Mouse (Mus musculus) brain, embryonic 18.5 days (tissue): ENCODE data around the gene Gemin5.
"Not testable (repeated sequence)": the region's sequence is repeated elsewhere in the genome, so short reads cannot be mapped to it uniquely, and the experiment has no call there.

Experiments used
- DNase-seq: peaks from one replicate; pipeline ENCODE4 v3.0.0-alpha.2; 2012; ENCODE audit warnings: low read depth, low spot score

The Gemin5 gene

DNA sequence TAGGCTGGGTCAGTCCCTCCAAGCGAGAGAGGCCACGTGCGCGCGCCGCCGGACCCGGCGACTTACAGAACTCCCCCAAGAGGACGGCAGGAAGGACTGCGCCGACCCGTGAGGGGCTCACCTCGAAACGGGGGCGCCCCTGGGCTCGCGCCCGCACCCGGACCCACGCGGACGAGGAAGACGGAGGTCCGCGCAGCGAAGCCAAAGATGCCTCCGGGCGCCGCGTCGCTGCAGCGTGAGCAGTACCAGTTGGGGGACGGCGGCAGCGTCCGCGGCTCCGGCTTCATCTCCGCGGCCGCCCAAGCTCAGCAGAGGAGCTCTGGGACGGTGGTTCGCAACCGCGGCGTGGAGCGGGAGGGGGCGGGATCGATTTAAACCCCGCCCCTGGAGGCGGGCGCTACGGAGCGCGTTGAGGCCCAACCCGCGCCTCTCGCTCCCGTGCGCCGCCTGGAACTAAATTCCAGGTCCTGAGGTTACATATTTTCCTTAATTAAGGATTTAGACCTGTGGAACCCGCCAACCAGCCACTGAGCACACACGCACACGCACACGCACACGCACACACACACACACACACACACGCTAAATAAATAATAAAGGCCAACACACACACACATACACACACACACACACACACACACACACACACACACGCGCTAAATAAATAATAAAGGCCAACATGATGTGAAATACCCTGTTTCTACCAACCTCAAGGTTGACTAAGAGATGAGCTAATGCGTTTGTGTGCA lies at the start of gene Gemin5:
Gene Gemin5 (minus strand): TSS at position 373 of the 749 bp plus-strand sequence.
- DNase-seq, result peak; percentile 70

DNA sequence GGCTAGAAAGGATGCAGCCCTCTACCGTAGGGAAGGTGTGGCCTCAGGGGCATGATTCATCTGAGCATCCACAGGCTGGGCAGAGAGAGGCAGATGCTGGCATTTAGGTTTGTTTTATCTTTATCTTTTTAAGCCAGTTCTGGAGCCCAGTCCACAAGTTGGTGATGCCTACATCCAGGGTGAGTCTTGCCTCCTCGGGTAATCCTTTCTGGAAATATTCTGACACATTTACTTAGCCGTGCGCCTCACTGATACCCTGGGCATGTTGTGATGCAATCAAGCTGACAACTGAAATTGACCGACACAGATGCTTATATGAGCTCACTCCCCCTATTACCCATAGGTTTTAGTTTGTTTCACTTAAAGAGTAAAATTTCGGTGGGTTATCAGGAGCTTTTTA lies 48.5 kb upstream of the Gemin5 start:
- no peak for DNase-seq

DNA sequence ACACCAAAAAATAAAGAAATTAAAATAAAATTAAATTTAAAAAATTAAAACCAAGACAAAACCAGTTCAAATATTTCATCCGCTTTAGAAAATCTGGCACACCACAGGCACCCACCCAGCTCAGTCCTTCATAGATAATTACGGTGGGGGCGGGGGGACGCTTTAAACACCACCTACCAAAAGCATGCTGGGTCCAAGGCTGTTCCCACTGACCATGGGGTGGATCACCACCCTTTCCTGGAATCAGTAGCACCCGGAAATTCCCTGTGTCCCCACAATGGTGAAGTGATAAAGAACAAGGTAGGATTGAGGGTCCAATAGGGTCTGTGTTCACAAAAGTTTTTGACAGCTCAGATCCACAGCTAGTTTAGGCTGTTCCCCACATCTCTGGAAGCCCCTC lies 47.5 kb upstream of the Gemin5 start:
- DNase-seq, result no peak

DNA sequence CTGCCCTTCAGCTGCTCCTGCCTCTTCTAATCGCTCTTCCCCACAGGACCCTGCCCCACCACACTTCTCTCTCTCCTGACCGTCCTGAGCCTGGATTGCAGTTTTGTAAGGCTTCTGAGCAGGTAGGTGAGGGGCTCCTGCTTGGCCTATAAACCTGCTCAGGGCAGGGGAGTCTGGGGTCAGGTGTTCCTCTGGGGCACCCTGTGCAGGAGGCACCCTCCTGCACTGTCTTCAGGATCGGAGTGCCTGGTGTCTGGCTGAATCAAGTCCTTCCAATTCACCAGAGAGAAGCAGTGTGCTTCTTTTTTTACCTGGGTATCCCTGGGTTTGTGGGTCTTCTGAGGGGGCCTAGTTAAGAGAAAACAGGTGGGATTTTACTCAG lies 46.7 kb upstream of the Gemin5 start:
- not testable (repeated sequence) for DNase-seq

DNA sequence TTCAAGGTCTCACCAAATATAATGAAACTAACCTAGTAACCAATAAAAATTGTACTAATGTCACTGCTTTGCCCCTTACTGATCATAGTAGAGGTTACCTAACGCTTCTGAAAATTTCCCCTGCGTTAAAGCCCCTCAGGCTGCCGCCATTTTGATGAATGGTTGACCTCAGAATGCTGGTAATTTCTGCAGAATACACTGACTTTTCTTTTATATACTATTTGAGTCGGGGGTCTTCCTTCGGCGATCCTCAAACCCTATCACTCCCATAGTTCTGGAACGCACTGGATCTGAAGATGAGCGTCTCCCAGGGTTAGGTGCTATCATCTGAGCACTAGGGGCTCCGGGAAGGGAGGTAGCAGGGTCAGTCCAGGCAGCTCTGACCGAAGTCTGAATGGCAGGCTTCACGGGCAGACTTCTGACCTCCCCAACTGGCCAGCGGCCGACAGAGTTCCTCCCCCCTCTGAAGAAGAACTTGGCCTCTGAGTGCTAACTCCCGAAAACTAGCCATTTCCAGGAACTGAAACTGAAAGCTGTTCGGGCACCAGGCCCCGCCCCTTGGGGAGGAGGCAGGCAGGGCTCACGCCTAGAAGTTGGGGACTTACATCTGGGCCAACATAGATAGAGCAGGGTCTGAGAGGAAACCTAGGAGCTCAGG lies 46.2 kb upstream of the Gemin5 start:
- DNase-seq, result no peak

DNA sequence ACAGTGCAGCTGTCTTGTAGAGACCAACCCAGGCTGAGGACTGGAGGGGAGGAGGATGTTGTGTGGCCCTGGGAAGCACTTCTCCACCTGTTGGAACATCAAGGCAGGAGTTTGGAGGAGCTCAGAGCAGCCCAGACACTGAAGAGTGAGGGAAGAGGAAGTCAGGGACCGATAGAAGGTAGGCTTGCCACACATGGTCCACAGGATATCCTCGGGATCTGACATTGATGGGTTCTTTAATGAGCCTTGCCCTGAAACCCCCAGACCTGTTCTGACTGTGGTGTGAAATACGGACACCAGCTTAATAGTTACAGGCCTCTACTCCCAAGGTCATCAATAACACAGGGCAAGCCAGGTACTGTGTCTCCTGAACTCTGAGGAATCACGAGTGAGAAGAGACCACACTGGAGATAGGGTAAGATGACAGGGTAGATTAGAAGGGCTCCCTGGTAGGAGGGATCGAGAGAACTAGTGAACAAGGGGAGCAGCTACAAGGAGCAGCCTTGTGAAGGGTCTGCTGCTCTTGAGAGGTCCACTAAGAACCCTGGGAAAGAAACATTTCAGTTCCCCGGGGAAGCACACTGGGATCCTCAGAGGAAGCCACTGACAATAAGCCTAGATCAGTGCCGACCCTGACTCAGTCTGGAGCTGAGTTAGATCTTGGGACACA lies 45.5 kb upstream of the Gemin5 start:
- no peak for DNase-seq

DNA sequence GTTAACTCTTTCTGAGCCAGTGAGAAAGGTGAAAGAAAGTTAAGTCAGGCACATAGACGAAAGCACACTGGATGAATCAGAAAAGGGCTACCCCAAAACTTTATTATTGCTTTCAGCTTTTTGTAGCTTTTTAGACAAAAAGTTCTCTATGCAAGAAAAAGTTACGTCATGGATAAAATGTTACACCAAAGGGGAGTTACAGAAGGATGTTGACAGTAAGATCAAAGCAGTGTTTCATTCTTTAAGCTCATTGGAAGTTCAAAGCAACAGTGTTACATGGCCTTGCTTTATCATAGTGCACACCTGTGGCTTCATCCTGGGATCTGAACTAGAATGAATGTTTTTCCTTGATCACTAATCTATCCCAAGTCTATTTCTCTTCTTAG lies 43.3 kb upstream of the Gemin5 start:
- no peak for DNase-seq

DNA sequence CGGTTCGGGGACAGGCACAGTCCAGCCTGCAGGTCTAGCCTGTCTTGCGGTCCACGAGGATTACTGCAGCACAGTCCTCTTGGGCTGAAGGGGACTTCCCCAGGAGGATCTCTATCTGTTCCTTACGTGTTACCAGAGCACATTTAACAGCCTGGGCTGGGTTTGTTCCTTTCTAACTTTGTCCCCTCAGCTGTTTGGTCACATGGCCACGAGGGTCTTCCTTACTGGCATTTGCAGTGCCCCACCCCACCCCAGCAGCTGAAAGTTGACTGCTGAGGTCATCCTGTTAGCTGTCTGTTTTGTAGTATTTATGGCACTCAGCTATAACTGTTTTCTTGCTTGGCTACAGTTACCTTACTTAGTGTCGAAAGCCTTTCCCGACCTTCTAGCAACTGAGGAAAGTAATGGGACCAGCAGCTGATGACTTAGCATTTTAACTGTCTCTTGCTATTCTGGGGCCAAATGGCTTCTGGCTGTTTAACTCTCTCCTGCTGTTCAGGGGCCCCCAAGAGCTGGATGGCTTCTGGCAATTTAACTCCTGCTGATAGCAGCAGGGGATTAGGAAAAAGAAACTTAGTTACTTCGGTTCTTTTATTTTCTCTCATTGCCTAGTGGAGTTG lies 42.8 kb upstream of the Gemin5 start:
- DNase-seq, result no peak

DNA sequence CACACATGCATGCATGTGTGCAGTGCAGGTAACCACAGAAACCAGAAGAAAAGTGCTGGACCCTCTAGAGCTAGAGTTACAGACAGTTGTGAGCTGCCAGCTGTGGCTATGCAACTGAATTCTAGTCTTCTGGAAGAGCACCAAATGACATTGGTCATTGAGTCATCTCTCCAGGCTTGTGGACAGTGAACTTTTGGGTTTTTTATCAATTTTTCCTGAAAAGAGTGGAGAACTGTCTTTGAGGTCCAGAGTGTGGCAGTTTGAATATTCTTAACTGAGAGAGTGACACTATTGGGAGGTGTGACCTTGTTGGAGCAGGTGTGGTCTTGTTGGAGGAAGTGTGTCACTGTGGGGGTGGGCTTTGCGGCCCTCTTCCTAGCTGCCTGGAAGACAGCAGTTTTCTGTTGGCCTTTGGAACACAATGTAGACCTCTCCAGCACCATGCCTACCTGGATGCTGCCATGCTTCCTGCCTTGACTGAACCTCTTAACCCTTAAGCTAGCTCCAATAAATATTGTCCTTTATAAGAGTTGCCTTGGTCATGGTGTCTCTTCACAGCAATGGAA lies 42.1 kb upstream of the Gemin5 start:
- DNase-seq, result no peak

DNA sequence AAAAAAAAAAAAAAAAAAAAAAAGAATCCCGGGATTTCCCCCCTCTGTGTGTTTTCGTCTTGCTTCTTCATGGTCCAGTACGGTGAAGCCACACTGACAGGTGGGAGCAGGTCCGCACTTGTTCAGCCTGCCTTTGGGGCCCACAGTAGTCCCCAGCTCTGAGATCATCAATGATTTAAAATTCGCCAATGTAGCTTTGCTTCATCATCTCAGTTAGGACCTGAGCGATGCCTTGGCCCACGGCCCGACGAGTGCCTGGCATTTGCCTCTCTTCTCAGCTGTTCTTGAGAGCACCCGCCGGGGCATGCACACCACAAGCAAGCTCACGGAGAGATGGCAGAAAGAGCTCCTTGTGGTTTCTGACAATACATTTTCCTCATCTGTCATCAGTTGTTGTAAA lies 32.7 kb upstream of the Gemin5 start:
- no peak for DNase-seq

DNA sequence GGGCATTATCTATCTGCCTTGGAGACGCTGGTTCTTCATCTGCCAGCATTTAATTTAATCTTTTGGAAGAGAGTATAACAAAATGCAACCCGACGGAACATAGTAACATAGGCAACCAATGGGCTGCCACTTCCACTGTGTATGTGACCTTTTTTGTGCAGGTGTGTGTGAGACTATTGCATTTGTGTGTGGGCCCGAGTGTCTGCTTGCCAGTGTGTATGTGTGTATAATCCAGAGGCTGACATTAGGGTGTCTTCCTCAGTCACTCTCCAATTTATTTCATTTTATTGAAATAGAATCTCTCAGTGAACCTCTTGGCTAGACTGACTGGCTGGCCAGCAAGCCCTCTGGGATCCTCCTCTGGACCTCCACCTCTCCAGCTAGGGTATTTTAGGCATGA lies 31.9 kb upstream of the Gemin5 start:
- no peak for DNase-seq

DNA sequence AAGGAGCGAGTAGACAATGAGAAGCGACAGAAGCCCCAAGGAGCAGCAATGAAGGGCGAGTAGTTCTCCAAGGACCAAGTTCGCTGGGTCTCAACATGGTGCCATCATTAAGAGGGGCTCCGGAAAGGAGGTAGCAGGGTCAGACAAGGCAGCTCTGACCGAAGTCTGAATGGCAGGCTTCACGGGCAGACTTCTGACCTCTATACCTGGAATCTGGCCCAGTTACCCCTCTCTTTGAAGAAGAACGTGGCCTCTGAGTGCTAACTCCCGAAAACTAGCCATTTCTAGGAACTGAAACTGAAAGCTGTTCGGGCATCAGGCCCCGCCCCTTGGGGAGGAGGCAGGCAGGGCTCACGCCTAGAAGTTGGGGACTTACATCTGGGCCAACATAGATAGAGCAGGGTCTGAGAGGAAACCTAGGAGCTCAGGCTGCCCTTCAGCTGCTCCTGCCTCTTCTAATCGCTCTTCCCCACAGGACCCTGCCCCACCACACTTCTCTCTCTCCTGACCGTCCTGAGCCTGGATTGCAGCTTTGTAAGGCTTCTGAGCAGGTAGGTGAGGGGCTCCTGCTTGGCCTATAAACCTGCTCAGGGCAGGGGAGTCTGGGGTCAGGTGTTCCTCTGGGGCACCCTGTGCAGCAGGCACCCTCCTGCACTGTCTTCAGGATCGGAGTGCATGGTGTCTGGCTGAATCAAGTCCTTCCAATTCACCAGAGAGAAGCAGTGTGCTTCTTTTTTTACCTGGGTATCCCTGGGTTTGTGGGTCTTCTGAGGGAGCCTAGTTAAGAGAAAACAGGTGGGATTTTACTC lies 31.1 kb upstream of the Gemin5 start, which contains the start of the genes Igtp and Irgm2:
Gene Igtp (plus strand): TSS at position 328 of the 809 bp plus-strand sequence.
Gene Irgm2 (plus strand): TSS at position 390 of the 809 bp plus-strand sequence.
- not testable (repeated sequence) for DNase-seq

DNA sequence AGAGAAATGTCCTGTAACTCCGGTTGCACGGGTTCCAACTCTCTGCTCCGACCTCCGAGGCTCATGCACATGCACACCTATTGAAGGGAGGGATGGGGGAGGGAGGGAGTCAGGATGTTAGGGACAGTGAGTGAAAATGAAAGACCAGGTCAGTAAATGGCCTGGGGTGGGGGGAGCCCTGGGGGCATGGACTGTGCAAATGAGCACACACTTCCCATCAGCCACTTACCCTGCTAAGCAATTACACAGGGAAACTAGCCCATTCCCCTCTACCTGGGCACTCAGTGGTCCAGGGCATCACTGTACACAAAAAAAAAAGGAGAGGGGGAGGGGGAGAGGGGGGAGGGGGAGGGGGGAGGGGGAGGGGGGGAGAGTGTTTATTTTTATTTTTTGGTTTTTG lies 30.3 kb upstream of the Gemin5 start:
- no peak for DNase-seq

DNA sequence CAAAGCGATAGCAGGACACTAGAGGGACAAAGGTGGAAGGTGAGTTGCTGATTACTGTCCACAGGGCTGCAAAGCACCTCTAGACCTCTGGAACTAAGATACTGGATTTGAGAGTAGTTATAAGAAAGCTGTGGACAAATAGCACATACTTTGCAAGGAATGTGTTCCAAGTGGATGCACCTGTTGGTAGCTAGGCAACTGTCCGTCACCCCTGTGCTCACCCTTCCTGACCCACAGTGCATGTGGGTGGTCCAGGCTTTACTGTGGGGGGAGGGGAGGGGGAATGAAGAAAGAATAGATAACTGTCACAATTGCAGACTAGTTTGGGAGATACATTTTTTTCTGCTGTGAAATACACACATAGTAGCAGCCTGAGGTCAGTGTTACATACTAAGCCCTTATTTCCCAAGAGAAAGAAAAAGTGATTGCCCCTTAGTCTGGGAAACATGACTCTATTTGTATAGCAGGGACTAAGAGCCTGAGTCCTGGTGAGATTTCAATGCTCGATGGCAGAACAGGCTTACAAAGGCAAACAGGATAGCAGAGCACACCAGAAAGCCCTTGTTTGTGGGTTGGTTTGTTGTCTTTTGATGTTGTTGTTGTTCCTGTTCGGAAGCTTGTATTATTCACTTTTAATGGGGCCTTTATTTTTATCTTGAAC lies 25.7 kb upstream of the Gemin5 start:
- DNase-seq, result no peak

DNA sequence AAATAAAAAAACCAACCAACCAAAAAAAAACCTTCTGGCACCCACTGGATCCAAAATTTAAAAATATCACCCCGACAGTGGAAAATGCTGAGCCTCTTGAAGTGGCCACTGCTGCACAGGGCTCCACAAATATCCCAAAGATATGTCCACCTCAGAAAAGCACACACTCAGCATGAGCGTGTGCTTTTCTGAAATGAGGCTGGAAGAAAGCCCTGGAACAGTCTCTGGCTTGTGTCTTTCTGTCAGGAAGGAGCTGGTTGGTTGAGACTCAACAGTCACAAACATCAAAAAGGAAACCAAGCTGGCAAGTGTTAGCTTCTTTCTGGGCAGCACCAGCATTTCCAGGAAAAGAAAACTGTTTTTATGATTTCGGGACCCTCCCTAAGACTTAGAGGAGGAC lies 25.0 kb upstream of the Gemin5 start:
- no peak for DNase-seq

DNA sequence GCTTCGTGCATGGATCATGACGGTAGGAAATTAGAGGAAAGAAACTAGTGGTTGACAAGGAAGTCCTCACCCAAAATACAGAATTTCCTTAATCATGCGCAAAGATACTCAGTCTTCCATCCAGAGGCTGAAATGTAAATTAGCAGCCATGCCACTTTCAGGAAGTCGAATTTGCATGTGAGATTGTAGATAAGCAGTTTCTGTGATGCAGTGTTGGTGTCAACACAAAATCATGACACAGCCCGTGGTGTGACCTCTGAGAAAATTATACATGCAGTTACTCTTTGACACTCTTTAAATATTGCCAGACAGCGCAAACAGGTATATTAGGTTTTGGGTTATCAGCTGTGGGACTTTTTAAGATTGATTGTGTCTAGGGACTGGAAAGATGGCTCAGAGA lies 21.3 kb upstream of the Gemin5 start:
- DNase-seq, result no peak

DNA sequence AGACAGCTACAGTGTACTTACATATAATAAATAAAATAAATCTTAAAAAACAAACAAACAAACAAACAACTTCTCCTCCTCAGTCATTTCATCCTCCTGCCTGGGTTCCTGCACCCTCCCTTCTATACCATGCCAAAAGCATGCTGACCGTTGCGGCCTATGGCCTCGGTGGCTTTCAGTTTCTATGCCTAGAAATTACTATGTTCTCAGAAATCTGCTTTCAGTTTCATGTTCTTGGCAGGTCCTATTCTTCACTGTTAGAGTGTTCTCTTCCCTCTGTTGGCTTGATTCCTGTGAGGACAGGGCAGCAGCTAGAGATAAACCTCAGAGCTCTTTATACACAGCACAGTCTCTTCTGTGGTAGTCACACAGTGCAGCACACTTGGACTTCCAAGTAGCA lies 15.2 kb upstream of the Gemin5 start:
- DNase-seq, result no peak

DNA sequence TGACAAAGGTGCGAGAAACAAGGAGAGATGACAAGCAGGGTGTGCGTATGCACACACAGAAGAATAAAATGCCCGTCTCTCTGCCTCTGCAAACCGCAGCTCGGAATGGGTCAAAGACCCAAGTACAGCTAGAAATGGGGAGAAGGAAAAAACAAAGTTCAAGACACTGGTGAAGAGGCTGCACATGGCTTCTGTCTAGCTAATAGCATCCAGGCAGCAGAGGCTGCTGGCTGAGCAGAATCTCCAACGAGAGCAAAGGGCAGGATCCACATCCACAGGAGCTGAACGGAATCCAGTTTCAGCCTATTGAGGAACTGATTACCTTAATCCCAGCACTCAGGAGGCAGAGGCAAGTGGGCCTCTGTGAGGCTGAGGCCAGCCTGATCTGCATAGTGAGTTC lies 12.4 kb upstream of the Gemin5 start:
- no peak for DNase-seq

DNA sequence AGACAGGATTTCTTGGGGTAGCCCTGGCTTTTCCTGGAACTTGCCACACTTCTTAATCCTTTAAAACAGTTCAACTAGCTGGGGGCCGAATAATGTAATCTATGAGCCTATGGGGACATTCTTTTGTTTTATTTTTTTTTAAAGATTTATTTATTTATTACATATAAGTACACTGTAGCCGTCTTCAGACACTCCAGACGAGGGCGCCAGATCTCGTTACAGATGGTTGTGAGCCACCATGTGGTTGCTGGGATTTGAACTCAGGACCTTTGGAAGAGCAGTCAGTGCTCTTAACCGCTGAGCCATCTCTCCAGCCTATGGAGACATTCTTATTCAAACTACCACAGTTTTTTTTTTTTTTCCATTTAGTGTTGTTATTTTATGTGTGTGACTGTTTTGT lies 11.6 kb upstream of the Gemin5 start:
- not testable (repeated sequence) for DNase-seq

DNA sequence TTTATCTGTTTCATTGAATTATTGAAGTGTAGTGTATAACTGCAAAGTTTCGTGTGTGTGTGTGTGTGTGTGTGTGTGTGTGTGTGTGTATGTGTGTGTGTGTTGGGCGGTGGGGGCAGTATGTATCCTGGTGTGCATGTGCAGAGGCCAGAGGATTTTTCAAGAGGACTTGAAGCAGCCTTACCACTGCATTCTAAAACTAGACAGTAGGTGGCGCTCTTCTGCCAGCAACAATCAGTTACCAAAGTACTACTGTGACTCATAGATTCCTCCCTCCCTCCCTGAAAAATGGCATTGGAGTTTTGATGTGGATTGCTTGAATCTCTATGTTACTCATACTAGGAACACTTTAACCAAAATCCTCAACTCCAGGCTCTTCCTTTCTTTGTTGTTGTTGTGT lies 11.2 kb upstream of the Gemin5 start:
- DNase-seq, result peak; percentile 62
